Mouse (Mus musculus) limb, embryonic 14.5 days (tissue): ENCODE results near the gene Hsd17b11. TPM values are rescaled to one million over a fixed set of nuclear protein-coding genes. Genes with fewer than 3 reads are reported as not detected.

Experiments used
- ATAC-seq: fragments of 200-750 bp; cut with Nextera tagmentation; 2 replicates; pipeline ENCODE4 v1.8.0; 2017; ENCODE audit warnings: low read depth, moderate number of reproducible peaks, moderate TSS enrichment; ENCODE audit not compliant: low FRiP score
- DNase-seq: peaks from one replicate; pipeline ENCODE4 v3.0.0-alpha.2; 2015; ENCODE audit warnings: low spot score
- H3K27ac ChIP-seq: fragments of 300-500 bp; sonication (generic); replicated peaks from 2 replicates; pipeline ENCODE4 v1.5.1; 2014; ENCODE audit warnings: low read depth, mild to moderate bottlenecking, low read length, moderate library complexity, mixed read lengths
- H3K27me3 ChIP-seq: fragments of 300-500 bp; sonication (generic); 2 replicates; pipeline ENCODE4 v1.6.1; 2014; ENCODE audit warnings: low read length, mixed read lengths; ENCODE audit not compliant: control insufficient read depth, insufficient read depth
- H3K36me3 ChIP-seq: fragments of 300-500 bp; sonication (generic); 2 replicates; pipeline ENCODE4 v1.6.1; 2014; ENCODE audit warnings: mild to moderate bottlenecking, low read length, moderate library complexity, mixed read lengths; ENCODE audit not compliant: control insufficient read depth, insufficient read depth
- H3K4me1 ChIP-seq: fragments of 300-500 bp; sonication (generic); 2 replicates; pipeline ENCODE4 v1.6.1; 2014; ENCODE audit warnings: antibody characterized with exemption, low read length, mixed read lengths; ENCODE audit not compliant: control insufficient read depth, insufficient read depth
- H3K4me2 ChIP-seq: fragments of 300-500 bp; sonication (generic); replicated peaks from 2 replicates; pipeline ENCODE4 v1.6.1; 2014; ENCODE audit warnings: low read depth, mild to moderate bottlenecking, low read length, moderate library complexity; ENCODE audit not compliant: severe bottlenecking
- H3K4me3 ChIP-seq: fragments of 300-500 bp; sonication (generic); replicated peaks from 2 replicates; pipeline ENCODE4 v1.5.1; 2014; ENCODE audit warnings: low read length
- H3K9ac ChIP-seq: fragments of 300-500 bp; sonication (generic); 2 replicates; pipeline ENCODE4 v1.6.1; 2014; ENCODE audit warnings: mild to moderate bottlenecking, low read depth, low read length, moderate library complexity; ENCODE audit not compliant: severe bottlenecking
- H3K9me3 ChIP-seq: fragments of 300-500 bp; sonication (generic); 2 replicates; pipeline ENCODE4 v1.6.1; 2016; ENCODE audit warnings: low read length; ENCODE audit not compliant: control insufficient read depth
- POLR2A ChIP-seq: fragments of 200-500 bp; IDR thresholded peaks from 2 replicates; pipeline ENCODE4 v1.8.0; 2012; ENCODE audit warnings: inconsistent platforms, mild to moderate bottlenecking, moderate library complexity, borderline replicate concordance; ENCODE audit not compliant: insufficient read depth, insufficient read length; ENCODE audit errors: extremely low read depth
- WGBS: fragments of 180-500 bp; shearing (Covaris S2); extraction: QIAGEN DNeasy Blood & Tissue Kit; methylation state at CpG from one replicate; pipeline ENCODE4 v1.1.7; 2014; 5-methylcytosine and 5-hydroxymethylcytosine counted together
- polyA plus RNA-seq, 2 experiments: library from polyadenylated mRNA; depleted of rRNA in 1 of 2; stranded (reverse) in 1 of 2; unstranded in 1 of 2; fragments of >200 nt; fragmentation: Nextera tagmentation in 1 of 2; extraction: Ambion mirVana in 1 of 2; gene quantifications; 2 replicates each; pipeline versions ENCODE4 v1.2.1 to v1.2.3; 2012 to 2014

The Hsd17b11 gene
- polyA plus RNA-seq, 2 experiments, result 3.5 to 16.2 TPM

DNA sequence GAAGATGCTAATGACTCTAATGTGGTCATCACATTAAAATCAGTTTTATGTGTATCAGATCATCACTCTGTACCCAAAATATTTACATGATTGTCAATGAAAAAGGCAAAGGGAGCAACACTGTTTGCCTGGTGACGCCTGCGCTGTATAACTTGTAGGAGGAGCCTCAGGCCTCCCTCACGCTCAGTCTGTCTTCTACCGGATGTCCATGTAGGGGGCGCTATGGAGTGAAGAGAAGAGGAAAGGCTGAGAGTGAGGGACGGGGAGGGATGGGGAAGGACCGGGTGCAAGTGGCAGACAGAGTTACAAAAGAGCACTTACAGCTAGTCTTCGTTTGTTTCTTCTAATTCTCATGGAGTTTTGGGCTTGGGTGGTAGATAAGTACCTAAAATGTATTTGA lies 31.2 kb upstream of the Hsd17b11 start:
- Histone ChIP-seq H3K9me3 (no peaks in the 10 kb centered on the region), H3K4me2 (no peak overlapping the region), H3K27ac (no peak overlapping the region), H3K36me3 (peaks cover 22% of the 10 kb centered on the region), H3K4me3 (no peak overlapping the region), H3K9ac (no peak overlapping the region), H3K4me1 (peaks cover 5% of the 10 kb centered on the region; the same call in 1 of the 2 replicates), H3K27me3 (no peaks in the 10 kb centered on the region)
- ATAC-seq (no peak), DNase-seq (no peak)
- 66% methylated on average over 8 of the region's 8 CpGs for WGBS
- TF ChIP-seq POLR2A, result no peak

DNA sequence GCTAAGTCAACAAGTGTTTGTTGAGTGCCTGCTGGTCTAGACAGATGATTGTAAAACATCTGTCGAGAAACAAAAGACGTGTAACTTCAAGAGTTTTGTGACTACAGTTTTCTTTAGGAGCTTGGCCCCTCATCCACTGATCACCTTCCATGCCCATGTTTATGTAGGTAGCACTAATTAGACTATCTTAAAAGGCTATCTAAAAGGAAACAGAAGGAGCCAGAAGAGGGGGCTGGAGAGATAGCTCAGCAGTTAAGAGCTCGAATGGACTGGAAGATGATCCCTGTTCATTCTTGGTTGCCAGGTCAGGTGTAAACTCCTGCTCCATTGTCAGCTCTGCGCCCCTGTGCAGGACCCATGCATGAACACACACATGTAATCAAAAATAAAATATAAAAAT lies 26.4 kb upstream of the Hsd17b11 start:
- ATAC-seq, result no peak
- Histone ChIP-seq H3K9me3 (no peaks in the 10 kb centered on the region), H3K4me3 (peak overlapping the region; percentile 72), H3K4me1 (peaks cover 15% of the 10 kb centered on the region), H3K36me3 (peaks cover 14% of the 10 kb centered on the region), H3K9ac (no peak overlapping the region), H3K27me3 (no peaks in the 10 kb centered on the region), H3K4me2 (peak overlapping the region; percentile 62), H3K27ac (no peak overlapping the region)
- 38% methylated on average over 4 of the region's 4 CpGs for WGBS
- DNase-seq, result no peak
- no peak for TF ChIP-seq POLR2A

DNA sequence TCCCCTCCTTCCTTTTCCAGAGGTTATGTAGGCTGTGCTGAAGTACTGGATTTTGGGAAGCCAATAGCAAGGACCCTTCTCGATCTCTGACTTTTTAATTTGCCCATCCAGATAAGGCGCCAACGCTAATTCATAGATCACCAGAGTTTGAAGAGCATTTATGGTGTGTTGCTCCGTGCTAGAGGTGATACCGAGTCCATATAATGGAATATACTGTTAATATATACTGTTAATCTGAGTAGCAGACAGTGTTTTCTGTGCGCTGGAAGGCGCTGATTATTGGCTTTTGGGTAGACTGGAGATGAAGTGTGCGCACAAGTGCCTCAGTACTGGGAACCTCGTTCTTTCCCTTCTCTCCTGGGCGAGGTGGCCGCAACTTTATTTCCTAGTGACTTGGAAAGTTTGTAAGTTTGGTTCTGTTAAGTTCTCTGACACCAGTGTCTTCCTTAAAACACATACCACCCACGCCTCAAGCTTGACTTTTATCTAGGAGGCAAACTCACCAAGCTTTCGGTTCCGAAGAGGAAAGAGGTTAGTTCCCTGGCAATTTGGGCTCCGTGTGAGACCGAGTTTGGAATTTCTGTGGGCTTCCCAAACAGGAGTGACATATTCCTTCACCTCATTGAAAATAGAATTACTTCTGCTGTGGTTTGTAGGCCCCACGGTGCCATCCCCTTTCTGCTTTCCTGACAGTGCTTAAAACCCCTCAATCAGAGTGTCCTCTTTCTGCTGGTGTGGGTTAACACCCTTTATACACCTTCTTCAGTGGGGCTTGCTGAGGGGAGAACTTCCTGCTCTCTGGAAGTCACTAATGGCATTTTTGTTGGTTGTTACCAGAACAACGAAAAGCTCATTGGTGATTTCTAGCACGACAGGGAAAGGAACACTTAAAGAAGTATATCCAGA lies 25.7 kb upstream of the Hsd17b11 start:
- peak overlapping the region; percentile 62 for H3K4me2 ChIP-seq
- no peak for TF ChIP-seq POLR2A
- no peaks in the 10 kb centered on the region for H3K9me3 ChIP-seq
- peak overlapping the region; percentile 83 for H3K9ac ChIP-seq
- no peaks in the 10 kb centered on the region for H3K27me3 ChIP-seq
- DNase-seq (no peak), ATAC-seq (no peak)
- H3K4me1 ChIP-seq, result peaks cover 15% of the 10 kb centered on the region
- peak overlapping the region; percentile 70 for H3K27ac ChIP-seq
- peak overlapping the region; percentile 72 for H3K4me3 ChIP-seq
- peaks cover 12% of the 10 kb centered on the region for H3K36me3 ChIP-seq
- WGBS, result 4% methylated on average over 19 of the region's 19 CpGs

DNA sequence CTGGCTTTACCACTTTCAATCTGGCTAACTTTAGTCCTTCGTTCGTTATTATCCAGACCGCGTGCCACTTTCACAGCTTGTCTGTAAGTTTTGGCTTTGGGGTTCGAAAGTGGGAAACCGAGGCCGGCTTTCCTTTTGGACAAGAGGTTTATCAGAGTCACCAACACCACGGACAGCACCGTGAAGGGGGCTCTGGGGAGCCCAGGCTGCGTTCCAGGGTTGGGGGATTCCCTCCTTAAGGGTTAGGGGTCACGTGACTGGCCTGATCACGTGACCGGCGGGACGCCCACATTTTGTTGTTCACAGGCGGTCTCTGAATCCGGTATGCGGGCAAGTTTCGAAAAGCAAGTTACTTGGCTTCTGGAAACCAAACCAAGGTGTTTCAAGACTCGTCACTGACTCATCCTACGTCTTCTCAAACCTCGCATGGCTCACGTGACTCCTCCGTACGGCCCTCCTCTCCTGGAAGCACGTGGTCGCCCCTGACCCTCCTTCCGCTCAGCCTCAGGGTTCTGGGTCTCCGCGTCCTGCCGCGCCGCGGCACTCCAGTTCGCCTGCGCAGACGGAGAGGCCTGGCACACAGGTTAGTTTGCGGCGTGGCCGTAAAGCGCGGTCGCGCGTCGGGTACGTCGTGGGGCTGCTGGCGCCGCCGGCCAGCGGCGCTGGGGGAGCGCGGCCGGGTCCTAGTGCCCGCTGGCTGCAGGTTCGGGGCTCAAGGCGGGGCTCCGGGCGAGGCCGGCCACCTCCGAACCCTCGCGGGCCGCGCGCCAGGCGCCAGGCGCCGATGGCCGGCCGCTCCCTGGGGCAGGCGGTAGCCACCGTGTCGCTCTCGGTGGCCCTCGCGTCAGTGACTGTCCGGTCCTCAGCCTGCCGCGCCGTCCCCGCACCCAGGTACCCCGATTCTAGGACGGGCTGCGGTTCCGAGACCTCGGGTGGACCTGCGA lies 24.8 kb upstream of the Hsd17b11 start, which contains the start of gene Nudt9:
TSS of gene Nudt9 (plus strand) at position 51 of the 944 bp plus-strand sequence.
- peak; percentile 94 for DNase-seq
- Histone ChIP-seq H3K4me3 (peak within 1 kb of the TSS; percentile 72), H3K9me3 (no peaks in the 10 kb centered on the region), H3K4me1 (peaks cover 15% of the 10 kb centered on the region), H3K9ac (peak within 1 kb of the TSS; percentile 83), H3K27me3 (no peaks in the 10 kb centered on the region), H3K4me2 (peak within 1 kb of the TSS; percentile 62), H3K36me3 (peaks cover 11% of the 10 kb centered on the region), H3K27ac (peak within 1 kb of the TSS; percentile 70)
- 5% methylated on average over 79 of the region's 90 CpGs for WGBS
- no peak; the same call in 1 of the 2 replicates for TF ChIP-seq POLR2A
- ATAC-seq, result peak; percentile 98

DNA sequence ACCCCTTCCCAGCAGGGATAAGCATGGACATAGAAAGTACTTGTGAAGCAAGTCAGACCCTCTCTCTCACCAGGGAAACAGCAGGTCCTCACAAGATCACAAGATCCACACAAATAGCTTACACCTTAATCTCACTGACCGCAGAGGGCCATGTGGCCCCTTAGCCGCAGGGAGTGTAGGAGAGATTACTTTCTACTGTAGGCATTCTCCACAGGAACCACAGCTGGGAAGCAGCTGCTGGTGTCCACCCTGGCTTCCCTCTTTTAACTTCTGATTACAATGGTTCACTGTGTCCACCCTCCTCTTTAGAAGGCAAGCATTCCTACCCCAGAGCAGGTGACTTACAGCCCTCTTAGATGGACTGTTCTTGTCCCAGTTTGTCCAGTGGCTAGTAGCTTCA lies 22.0 kb upstream of the Hsd17b11 start:
- no peak for DNase-seq
- Histone ChIP-seq H3K4me1 (peaks cover 15% of the 10 kb centered on the region), H3K27ac (0 out of 2 replicates have a peak overlapping the region, but pooled peaks have one; percentile 26), H3K9ac (no peak overlapping the region), H3K27me3 (no peaks in the 10 kb centered on the region), H3K36me3 (no peaks in the 10 kb centered on the region), H3K4me3 (no peak overlapping the region), H3K4me2 (no peak overlapping the region), H3K9me3 (no peaks in the 10 kb centered on the region)
- 40% methylated on average over 2 of the region's 2 CpGs for WGBS
- ATAC-seq, result no peak
- TF ChIP-seq POLR2A, result no peak
